Mouse (Mus musculus) intestine, embryonic 14.5 days (tissue): ENCODE data around the gene Pbx2. TPM values are rescaled to one million over a fixed set of nuclear protein-coding genes. Genes with fewer than 3 reads are reported as not detected.

Experiments
- ATAC-seq: fragments of 200-750 bp; cut with Nextera tagmentation; replicated peaks from 2 replicates; pipeline ENCODE4 v1.8.0; 2017; ENCODE audit warnings: low read depth, moderate number of reproducible peaks, moderate TSS enrichment, moderate library complexity; ENCODE audit not compliant: low FRiP score, low TSS enrichment
- DNase-seq: peaks from one replicate; pipeline ENCODE4 v3.0.0-alpha.2; 2018; ENCODE audit warnings: low spot score
- H3K27ac ChIP-seq: fragments of 300-500 bp; sonication (generic); 2 replicates; pipeline ENCODE4 v1.5.1; 2014; ENCODE audit warnings: low read depth, mild to moderate bottlenecking, control low read depth
- H3K27me3 ChIP-seq: fragments of 300-500 bp; sonication (generic); replicated peaks from 2 replicates; pipeline ENCODE4 v1.6.1; 2014; ENCODE audit warnings: low read length, control low read depth; ENCODE audit not compliant: control insufficient read depth, insufficient read depth
- H3K36me3 ChIP-seq: fragments of 300-500 bp; sonication (generic); 2 replicates; pipeline ENCODE4 v1.6.1; 2014; ENCODE audit warnings: low read length, control low read depth; ENCODE audit not compliant: control insufficient read depth, insufficient read depth
- H3K4me1 ChIP-seq: fragments of 300-500 bp; sonication (generic); replicated peaks from 2 replicates; pipeline ENCODE4 v1.6.1; 2014; ENCODE audit warnings: low read length, control low read depth, mixed read lengths; ENCODE audit not compliant: control insufficient read depth, insufficient read depth
- H3K4me2 ChIP-seq: fragments of 300-500 bp; sonication (generic); 2 replicates; pipeline ENCODE4 v1.6.1; 2014; ENCODE audit warnings: low read length
- H3K4me3 ChIP-seq: fragments of 300-500 bp; sonication (generic); 2 replicates; pipeline ENCODE4 v1.5.1; 2014; ENCODE audit warnings: low read depth, low read length, control low read depth, mixed read lengths
- H3K9ac ChIP-seq: fragments of 300-500 bp; sonication (generic); 2 replicates; pipeline ENCODE4 v1.6.1; 2014; ENCODE audit warnings: mild to moderate bottlenecking, low read length
- H3K9me3 ChIP-seq: fragments of 300-500 bp; sonication (generic); 2 replicates; pipeline ENCODE4 v1.6.1; 2016; ENCODE audit warnings: low read length, control low read depth; ENCODE audit not compliant: control insufficient read depth
- WGBS: fragments of 180-500 bp; shearing (Covaris S2); extraction: QIAGEN DNeasy Blood & Tissue Kit; methylation state at CpG from one replicate; pipeline ENCODE4 v1.1.7; 2014; 5-methylcytosine and 5-hydroxymethylcytosine counted together
- polyA plus RNA-seq: library from polyadenylated mRNA; unstranded; fragments of >200 nt; fragmentation: Nextera tagmentation; extraction: Ambion mirVana; gene quantifications from 2 replicates; pipeline ENCODE4 v1.2.1, GENCODE M21; 2014

The Pbx2 gene
- polyA plus RNA-seq, 1 experiment from 2014 or later, result 12.0 TPM

- H3K27me3 ChIP-seq, result no peaks in the 10 kb centered on the region
- peak within 1 kb of the TSS; percentile 97 for H3K4me3 ChIP-seq
- peak within 1 kb of the TSS; percentile 86 for H3K9ac ChIP-seq
- peak within 1 kb of the TSS; percentile 90 for H3K27ac ChIP-seq
- H3K36me3 ChIP-seq, result peaks cover 24% of the 10 kb centered on the region
- H3K9me3 ChIP-seq, result no peaks in the 10 kb centered on the region
- under 1% methylated on average over 30 of the region's 30 CpGs for WGBS
- peaks cover 35% of the 10 kb centered on the region for H3K4me1 ChIP-seq
- DNase-seq (peak; percentile 98), ATAC-seq (peak; percentile 98)
- peak within 1 kb of the TSS; percentile 94 for H3K4me2 ChIP-seq
These were observed 12.5 kb downstream of the Pbx2 start, which contains the start of gene Rnf5 for GRCm38 (mm10) chr17:34603375-34604060. Gene Rnf5 (minus strand): TSS chr17:34603690.

DNA sequence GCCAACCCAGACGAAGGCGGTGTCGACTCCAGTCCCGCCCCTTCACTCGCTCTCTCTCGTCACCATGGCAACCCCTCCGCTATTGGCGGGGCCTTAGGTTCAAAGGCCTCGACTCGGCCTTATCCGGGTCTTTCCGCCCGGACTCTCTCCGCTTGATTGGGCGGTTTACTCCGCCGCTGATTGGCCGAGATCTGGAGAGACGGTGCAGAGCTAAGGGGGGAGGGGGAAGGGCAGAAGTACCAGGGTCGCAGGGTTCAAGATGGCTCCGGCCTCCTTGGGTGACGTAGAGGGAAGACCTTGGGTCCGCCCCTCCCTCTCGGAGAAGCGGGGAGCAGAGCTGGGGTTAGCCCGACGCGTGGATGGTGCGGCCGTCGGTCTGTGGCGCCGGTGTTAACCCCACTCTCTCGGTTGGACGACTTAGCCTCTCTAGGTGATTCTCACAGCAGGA lies 13.0 kb downstream of the Pbx2 start, which contains the start of gene Agpat1:
TSS of gene Agpat1 (plus strand) at position 202 of the 448 bp plus-strand sequence.
- WGBS, result under 1% methylated on average over 34 of the region's 35 CpGs
- Histone ChIP-seq H3K4me3 (peak within 1 kb of the TSS; percentile 97), H3K27ac (peak within 1 kb of the TSS; percentile 90), H3K9ac (peak within 1 kb of the TSS; percentile 86), H3K27me3 (no peaks in the 10 kb centered on the region), H3K4me2 (peak within 1 kb of the TSS; percentile 94), H3K9me3 (no peaks in the 10 kb centered on the region), H3K4me1 (peaks cover 33% of the 10 kb centered on the region), H3K36me3 (peaks cover 24% of the 10 kb centered on the region)
- DNase-seq (peak; percentile 98), ATAC-seq (peak; percentile 88)

- DNase-seq, result no peak
- H3K27me3 ChIP-seq, result no peaks in the 10 kb centered on the region
- peaks cover 33% of the 10 kb centered on the region for H3K4me1 ChIP-seq
These were observed 13.6 kb downstream of the Pbx2 start for GRCm38 (mm10) chr17:34604511-34605237.

DNA sequence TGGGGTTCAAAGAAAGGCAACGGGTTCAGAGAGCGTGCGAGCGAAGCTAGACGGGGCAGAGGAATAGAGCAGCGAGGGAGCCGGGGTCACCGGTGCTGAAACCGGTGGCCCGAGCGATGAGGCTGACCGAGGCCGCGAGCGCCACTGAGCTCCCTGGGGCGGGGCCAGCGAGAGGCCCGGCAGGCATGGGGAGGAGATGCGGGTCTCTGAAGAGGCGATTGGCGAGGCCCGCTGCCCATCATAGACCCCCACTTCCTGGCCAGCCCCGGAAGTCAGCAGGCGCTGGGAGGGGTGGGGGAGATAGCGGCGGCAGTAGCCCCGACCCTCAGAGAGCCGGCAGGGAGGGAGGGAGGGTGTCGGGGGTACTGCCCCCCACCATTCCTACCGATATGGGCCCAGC lies 14.5 kb downstream of the Pbx2 start:
- H3K4me2 ChIP-seq, result peak overlapping the region; percentile 94
- ATAC-seq (peak; percentile 33), DNase-seq (peak; percentile 97)
- H3K9ac ChIP-seq, result peak overlapping the region; percentile 86
- peaks cover 22% of the 10 kb centered on the region for H3K36me3 ChIP-seq
- H3K4me3 ChIP-seq, result peak overlapping the region; percentile 97
- peaks cover 33% of the 10 kb centered on the region for H3K4me1 ChIP-seq
- WGBS, result 0% methylated on average over 23 of the region's 30 CpGs
- H3K27ac ChIP-seq, result peak overlapping the region; percentile 90
- no peaks in the 10 kb centered on the region for H3K9me3 ChIP-seq
- H3K27me3 ChIP-seq, result no peaks in the 10 kb centered on the region

More at GRCm38 (mm10) chr17:34604511-34605237, 13.6 kb downstream of the Pbx2 start:
- ATAC-seq, result no peak; the same call in 1 of the 2 replicates
- peaks cover 24% of the 10 kb centered on the region for H3K36me3 ChIP-seq
- peak overlapping the region; percentile 90 for H3K27ac ChIP-seq
- 12% methylated on average over 24 of the region's 24 CpGs for WGBS
- no peaks in the 10 kb centered on the region for H3K9me3 ChIP-seq
- peak overlapping the region; percentile 94 for H3K4me2 ChIP-seq
- H3K9ac ChIP-seq, result peak overlapping the region; percentile 86
- H3K4me3 ChIP-seq, result peak overlapping the region; percentile 97

DNA sequence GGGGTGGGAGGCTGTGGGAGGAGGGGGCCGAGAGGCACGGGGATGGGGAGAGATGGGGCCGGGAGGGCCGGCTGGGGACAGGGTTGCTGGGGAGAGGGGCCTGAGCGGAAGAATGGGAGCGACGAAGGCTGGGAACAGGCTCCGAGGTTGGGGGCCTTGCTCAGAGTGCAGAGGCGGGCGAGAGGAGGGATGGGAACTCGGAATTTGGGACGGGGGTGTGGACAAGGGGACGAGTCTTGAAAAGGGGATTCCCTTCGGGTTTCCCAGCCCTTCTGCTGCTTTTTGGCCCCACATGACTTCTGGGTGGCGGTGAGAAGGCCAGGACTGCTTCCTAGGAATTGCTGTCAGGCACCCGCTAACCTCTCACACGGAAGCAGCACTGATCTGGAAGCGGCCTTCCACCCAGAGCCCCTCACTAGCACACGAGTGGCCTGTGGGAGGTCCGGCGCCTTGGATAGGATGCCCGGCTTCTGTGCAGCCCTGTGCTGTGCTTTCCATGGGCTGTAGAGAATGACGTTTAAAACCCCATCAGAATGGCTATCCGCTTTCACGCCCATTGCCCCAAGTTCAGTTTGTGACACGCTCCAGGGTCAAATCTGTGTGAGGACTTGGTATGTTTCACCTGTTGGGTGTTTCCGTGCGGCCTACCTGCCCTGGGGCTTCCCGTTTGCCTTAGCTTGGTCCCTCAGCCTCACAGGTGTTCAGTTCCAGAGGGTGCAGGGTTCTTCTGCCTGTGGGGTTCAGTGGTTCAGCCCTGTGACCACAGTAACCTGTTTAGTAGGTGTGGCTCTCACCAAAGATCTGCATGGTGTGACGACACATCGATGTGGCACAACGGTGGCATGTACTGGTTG lies 15.3 kb downstream of the Pbx2 start:
- Histone ChIP-seq H3K4me1 (peaks cover 33% of the 10 kb centered on the region), H3K4me2 (peak overlapping the region; percentile 94), H3K9me3 (no peaks in the 10 kb centered on the region), H3K27ac (peak overlapping the region; percentile 90), H3K36me3 (peaks cover 22% of the 10 kb centered on the region), H3K27me3 (no peaks in the 10 kb centered on the region), H3K9ac (peak overlapping the region; percentile 86), H3K4me3 (peak overlapping the region; percentile 97)
- WGBS, result 15% methylated on average over 32 of the region's 32 CpGs
- ATAC-seq (no peak), DNase-seq (no peak)

- peaks cover 34% of the 10 kb centered on the region for H3K36me3 ChIP-seq
- H3K9me3 ChIP-seq, result no peaks in the 10 kb centered on the region
- no peak overlapping the region for H3K9ac ChIP-seq
- no peaks in the 10 kb centered on the region for H3K27me3 ChIP-seq
- WGBS, result 83% methylated on average over 7 of the region's 7 CpGs
- H3K4me3 ChIP-seq, result no peak overlapping the region
- no peak overlapping the region for H3K27ac ChIP-seq
- H3K4me2 ChIP-seq, result no peak overlapping the region
- ATAC-seq (no peak), DNase-seq (no peak)
- H3K4me1 ChIP-seq, result peaks cover 24% of the 10 kb centered on the region
These were observed 16.9 kb downstream of the Pbx2 start for GRCm38 (mm10) chr17:34607997-34608396.

DNA sequence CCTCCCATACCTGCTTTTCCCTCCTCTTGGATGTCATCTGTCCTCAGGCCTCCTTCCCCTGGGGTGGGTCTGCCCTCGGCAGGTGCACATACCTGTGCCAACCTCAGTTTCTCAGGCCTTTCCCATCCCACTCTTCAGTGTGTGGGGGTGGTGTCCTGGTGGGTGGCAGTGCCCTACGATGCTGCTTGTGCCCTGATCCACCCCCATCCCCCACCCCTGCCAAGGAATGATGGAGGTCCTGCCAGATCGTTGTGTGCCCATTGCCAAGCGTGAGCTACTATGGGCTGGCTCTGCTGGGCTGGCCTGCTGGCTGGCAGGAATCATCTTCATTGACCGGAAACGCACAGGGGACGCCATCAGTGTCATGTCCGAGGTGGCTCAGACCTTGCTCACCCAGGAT lies 20.0 kb downstream of the Pbx2 start:
- ATAC-seq (no peak), DNase-seq (peak; percentile 45)
- Histone ChIP-seq H3K27me3 (no peaks in the 10 kb centered on the region), H3K4me2 (no peak overlapping the region), H3K9ac (no peak overlapping the region), H3K4me3 (no peak overlapping the region), H3K4me1 (peaks cover 14% of the 10 kb centered on the region), H3K27ac (no peak overlapping the region), H3K36me3 (peaks cover 63% of the 10 kb centered on the region), H3K9me3 (no peaks in the 10 kb centered on the region)
- WGBS, result 93% methylated on average over 8 of the region's 8 CpGs

DNA sequence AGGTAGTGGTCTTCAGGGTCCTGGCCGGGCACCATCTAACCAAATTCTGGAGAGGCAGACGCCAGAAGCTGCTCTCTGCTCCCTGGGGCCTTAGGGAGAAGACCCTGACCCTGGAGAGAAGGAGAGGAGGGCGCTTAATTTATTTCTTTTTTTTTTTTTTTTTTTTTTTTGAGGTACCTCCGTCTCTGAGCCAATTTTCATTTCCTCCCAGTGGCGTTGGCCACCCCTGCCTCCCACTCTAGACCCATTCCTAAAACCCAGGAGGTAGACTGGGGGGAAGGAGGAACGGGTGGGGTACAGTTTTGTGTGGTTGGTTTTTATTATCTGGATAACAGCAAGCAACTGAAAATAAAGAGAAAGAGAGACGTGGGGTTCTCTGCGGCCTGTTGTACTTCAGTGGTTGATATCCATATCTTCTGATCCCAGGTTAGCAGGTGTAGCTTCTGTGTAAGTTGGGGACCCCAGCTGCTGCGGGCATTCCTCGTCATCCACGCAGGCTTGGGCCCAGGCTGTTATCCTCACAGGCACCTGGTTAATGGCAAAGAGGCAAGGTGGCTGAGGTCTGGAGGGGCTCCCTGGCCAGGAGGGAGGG lies 22.1 kb downstream of the Pbx2 start:
- WGBS, result 82% methylated on average over 11 of the region's 11 CpGs

More for the DNA sequence above, 22.1 kb downstream of the Pbx2 start:
- Histone ChIP-seq H3K9me3 (no peaks in the 10 kb centered on the region), H3K4me3 (no peak overlapping the region), H3K27me3 (no peaks in the 10 kb centered on the region), H3K4me2 (no peak overlapping the region), H3K36me3 (peaks cover 71% of the 10 kb centered on the region), H3K4me1 (0 out of 2 replicates have a peak, but pooled peaks cover 1% of the 10 kb centered on the region), H3K27ac (no peak overlapping the region), H3K9ac (no peak overlapping the region)
- DNase-seq (no peak), ATAC-seq (no peak)
